Mouse (Mus musculus): ENCODE results near the gene Upk1a. TPM values are rescaled to one million over a fixed set of nuclear protein-coding genes. Genes with fewer than 3 reads are reported as not detected.

Gene Upk1a
- polyA plus RNA-seq, 1 experiment, result 2.7 TPM

DNA sequence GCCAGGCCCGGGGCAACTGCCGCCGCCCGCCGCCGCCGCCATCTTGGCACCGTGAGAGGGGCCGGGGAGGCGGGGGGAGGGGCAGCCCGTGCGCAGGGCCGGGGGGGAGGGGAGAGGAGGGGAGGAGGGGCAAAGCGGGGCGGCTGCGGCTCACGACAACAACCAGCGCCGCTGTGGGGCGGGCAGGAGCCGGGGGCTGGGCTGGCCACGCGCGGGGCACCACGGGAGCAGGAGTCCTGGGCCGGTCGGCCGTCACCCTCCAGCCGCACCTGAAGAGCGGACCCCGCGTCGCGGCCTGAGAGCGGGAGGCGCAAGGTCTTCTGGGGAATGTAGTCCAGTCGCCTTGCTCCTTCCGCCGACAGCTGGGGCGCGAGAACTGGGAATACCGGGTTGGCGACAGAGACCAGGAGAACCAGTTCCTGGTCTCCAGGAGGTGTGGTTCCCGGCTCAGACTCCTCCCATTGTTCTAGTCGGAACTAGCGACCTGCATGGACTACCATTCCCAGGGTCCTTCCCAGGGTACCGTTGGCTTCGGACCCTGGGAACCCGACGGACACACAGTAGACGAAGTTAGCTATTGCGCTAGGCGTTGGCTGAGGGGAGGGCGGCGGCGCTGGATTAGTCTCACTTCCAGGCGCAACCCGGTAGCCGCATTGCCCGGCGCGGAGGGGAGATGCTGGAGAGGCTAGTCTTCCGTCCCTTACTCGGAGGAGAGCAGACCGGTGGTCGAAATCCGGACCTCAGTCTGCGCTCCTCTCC, 23.8 kb downstream of the Upk1a start, which contains the start of gene Kmt2b:
Gene Kmt2b (minus strand): TSS at position 51 of the 759 bp plus-strand sequence.
- TF ChIP-seq CTCF (IDR thresholded peaks at IDR 0.05; ENCODE audit: borderline replicate concordance, extremely low read depth, insufficient read depth, insufficient read length) (no peak), POLR2A (IDR thresholded peaks at IDR 0.05; ENCODE audit: borderline replicate concordance, extremely low read depth, insufficient read depth, insufficient read length, poor library complexity, severe bottlenecking) (0 out of 2 replicates have a peak, but pooled peaks have one; percentile 50)
- peak; percentile 99 for DNase-seq (ENCODE audit: low read depth)

DNA sequence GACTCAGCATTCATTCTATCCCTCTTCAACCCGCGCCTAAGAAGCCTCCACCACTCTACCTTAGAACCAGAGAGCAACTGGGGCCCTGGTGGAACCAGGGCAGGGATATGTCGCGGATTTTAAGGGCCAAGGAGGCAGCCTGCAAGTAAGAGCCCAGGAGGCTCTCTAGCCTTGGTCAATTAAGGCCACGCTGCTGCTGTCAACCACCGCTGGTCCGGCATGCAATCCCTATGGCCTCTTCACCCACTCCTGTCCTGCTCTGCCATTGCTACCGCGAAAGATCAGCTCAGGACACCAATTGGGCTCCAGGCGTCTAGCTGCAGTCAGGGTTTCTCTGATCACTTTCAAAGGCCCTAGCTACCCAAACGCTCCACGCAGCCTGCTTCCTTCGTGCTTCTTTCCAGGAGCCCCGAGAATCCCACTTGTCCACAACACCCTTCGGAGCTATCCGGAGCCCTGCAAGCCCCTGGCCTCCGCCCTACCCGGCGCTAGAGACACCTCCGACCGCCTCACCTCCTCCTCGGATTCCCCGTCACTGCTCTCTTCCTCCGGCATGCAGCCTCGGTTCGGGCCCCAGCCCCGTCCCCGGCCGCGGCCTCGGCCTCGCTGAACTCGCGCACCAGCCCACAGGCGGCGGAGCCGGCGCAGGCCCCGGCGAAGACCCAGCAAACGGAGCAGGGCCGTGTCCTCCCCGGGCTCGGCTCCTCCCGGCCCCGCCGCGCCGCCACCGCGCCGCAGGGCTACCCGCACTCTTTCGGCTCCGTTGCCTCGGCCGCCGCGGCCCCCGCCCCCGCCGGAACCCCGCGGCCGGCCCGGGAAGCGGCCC, 24.6 kb downstream of the Upk1a start:
- TF ChIP-seq POLR2A (IDR thresholded peaks at IDR 0.05; ENCODE audit: borderline replicate concordance, extremely low read depth, insufficient read depth, insufficient read length, poor library complexity, severe bottlenecking) (no peak), CTCF (IDR thresholded peaks at IDR 0.05; ENCODE audit: borderline replicate concordance, extremely low read depth, insufficient read depth, insufficient read length) (no peak)
- peak; percentile 43 for DNase-seq (ENCODE audit: low read depth)

DNA sequence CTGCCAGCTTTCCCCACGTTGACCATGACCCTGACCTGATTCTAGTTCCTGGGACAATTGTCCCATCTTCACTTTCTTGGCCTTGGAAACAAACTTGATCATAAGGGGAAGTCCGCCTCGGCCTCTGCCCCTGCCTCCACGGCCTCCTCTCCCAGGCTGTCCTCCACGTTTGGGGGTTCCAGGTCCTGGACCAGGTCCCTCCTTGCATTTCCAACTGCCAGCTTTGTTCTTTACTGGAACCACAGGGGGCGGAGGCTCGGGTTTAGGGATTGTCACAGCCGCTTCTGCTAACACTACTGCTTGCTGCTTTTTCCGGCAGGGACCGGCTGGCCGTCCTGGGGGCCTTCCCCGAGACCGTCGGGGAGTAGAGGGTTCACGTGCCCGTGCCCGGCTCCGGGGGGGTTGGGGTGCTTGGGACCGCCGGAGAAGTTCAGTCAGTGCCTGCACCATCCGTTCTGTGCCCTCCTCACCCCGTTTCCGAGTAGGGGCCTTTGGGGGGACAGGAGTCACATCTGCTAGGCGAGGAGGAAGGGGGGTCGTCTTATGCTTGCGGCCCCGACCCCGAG, 26.1 kb downstream of the Upk1a start:
- TF ChIP-seq CTCF (IDR thresholded peaks at IDR 0.05; ENCODE audit: borderline replicate concordance, extremely low read depth, insufficient read depth, insufficient read length), result no peak
- no peak for DNase-seq (ENCODE audit: low read depth)

DNA sequence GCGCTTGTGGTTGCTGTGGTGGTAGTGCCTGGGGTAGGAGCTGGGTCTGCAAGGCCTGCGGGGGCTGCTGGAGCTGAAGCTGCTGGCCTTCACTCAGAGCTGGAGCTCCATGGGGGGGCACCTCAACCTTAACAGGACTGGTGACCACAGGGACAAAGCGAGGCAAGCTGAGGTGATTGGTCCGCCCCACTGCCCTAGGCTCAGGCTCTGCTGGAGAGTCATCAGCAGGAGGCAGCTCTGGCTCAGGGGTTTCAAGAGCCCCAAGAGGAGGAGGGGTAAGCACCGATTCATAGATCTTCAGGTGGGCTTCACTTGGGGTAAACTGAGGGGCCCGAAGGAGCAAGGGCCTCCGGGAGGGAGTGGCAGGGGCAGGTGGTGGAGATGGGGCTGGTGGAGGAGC, 27.5 kb downstream of the Upk1a start:
- DNase-seq (ENCODE audit: low read depth), result no peak
- TF ChIP-seq POLR2A (IDR thresholded peaks at IDR 0.05; ENCODE audit: borderline replicate concordance, extremely low read depth, insufficient read depth, insufficient read length, poor library complexity, severe bottlenecking) (no peak), CTCF (IDR thresholded peaks at IDR 0.05; ENCODE audit: borderline replicate concordance, extremely low read depth, insufficient read depth, insufficient read length) (no peak)

DNA sequence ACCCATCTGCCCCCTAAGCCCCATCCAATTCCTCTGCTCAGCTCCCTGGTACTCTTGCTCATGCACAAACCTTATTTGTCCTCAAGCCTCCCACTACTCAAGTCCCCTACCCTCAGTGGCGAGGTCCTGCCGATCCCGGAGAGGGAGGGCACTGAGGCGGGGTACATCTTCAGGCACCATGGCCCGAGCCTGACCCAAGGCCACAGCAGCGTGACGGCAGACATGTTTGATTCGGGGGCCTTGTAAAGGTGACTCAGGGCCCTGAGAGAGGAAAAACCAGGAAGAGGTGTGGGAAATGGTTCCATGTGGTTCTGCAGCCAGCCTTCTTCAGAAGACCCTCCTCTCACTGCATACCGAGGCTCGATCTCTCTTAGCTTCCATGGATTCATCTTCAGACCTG, 28.3 kb downstream of the Upk1a start:
- DNase-seq (ENCODE audit: low read depth), result no peak

DNA sequence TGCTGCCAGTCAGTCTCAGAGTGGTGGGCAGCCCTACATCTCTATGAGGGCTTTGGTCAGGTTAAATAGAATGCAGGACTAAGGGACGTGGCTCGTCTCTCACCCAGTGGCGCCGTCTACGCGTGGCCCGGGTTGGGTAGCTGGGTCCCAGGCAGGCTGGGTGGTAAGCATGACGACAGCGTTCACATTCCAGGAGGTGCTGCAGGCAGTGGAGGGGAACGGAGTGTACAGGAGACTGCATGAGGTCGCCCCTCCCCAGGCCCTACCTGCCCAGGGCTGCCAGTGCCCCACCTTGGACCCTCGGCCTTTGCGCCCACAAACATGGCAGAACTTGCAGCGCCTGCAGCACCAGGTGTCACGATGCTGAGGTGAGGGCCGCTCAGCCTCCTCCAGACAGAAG, 31.1 kb downstream of the Upk1a start:
- TF ChIP-seq CTCF (IDR thresholded peaks at IDR 0.05; ENCODE audit: borderline replicate concordance, extremely low read depth, insufficient read depth, insufficient read length), result no peak
- TF ChIP-seq POLR2A (IDR thresholded peaks at IDR 0.05; ENCODE audit: borderline replicate concordance, extremely low read depth, insufficient read depth, insufficient read length, poor library complexity, severe bottlenecking), result no peak
- no peak for DNase-seq (ENCODE audit: low read depth)

More for the DNA sequence above, 28.3 kb downstream of the Upk1a start:
- TF ChIP-seq POLR2A (IDR thresholded peaks at IDR 0.05; ENCODE audit: borderline replicate concordance, extremely low read depth, insufficient read depth, insufficient read length, poor library complexity, severe bottlenecking) (no peak), CTCF (IDR thresholded peaks at IDR 0.05; ENCODE audit: borderline replicate concordance, extremely low read depth, insufficient read depth, insufficient read length) (no peak)

DNA sequence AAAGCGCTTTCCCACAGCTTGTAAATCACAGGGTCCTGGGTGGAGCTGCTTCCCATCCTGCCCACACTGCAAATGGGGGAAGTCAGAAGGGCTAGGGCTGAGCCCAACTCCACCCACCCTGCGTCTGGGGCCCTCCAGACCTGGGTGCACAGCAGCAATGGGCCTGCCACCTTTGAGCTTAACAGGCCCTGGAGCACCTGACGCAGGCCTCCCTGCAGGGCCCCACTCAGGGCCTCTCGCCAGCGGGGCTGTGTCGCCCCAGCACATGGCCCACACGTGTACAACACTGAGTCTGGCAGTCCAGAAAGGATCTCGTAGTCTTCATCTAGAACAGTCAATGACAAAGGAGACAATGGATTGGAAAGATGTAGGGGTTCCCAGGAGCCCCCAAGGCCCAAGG, 32.7 kb downstream of the Upk1a start:
- no peak for DNase-seq (ENCODE audit: low read depth)
- TF ChIP-seq POLR2A (IDR thresholded peaks at IDR 0.05; ENCODE audit: borderline replicate concordance, extremely low read depth, insufficient read depth, insufficient read length, poor library complexity, severe bottlenecking) (no peak), CTCF (IDR thresholded peaks at IDR 0.05; ENCODE audit: borderline replicate concordance, extremely low read depth, insufficient read depth, insufficient read length) (no peak)

DNA sequence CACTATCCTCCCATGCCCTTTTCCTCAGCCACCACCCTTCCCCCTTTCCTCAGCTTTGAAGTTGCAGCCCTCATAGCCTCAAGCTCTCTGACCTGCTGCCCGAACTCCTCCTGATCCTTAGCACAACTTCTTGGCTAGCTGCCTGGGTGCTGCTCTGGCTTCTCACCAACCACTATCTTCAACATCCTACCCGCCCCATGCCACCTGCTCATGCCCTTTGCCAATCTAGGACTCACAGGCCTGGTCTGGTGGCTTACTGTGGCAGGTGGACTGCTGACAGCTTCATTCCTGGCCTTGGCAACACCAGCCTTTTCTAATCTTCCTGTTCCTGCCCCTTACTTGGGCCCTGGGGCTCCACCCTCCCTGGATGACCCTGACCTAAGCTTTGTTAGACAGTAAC, 39.7 kb downstream of the Upk1a start:
- TF ChIP-seq CTCF (IDR thresholded peaks at IDR 0.05; ENCODE audit: borderline replicate concordance, extremely low read depth, insufficient read depth, insufficient read length), result no peak
- TF ChIP-seq POLR2A (IDR thresholded peaks at IDR 0.05; ENCODE audit: borderline replicate concordance, extremely low read depth, insufficient read depth, insufficient read length, poor library complexity, severe bottlenecking), result no peak
- no peak for DNase-seq (ENCODE audit: low read depth)

DNA sequence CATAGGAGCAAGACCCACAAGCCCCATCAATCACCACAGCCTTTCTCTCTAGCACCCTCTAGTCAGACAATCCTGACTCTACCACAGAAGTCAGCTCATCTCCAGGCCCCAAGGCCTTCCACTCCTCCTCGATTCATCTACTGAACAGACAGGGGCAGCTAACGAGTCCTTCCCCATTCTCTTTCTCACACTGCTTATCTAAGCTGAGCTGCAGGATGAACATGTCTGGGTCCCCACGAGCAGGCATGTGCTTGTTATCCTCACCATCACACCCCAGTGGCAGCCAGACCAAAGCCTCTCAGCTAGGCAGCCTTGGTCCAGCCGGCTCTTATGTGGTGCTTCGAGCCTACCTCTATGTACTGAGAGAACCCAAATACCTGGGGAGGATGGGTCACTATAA, 40.3 kb downstream of the Upk1a start:
- no peak for DNase-seq (ENCODE audit: low read depth)
- TF ChIP-seq CTCF (IDR thresholded peaks at IDR 0.05; ENCODE audit: borderline replicate concordance, extremely low read depth, insufficient read depth, insufficient read length), result no peak
- no peak for TF ChIP-seq POLR2A (IDR thresholded peaks at IDR 0.05; ENCODE audit: borderline replicate concordance, extremely low read depth, insufficient read depth, insufficient read length, poor library complexity, severe bottlenecking)

DNA sequence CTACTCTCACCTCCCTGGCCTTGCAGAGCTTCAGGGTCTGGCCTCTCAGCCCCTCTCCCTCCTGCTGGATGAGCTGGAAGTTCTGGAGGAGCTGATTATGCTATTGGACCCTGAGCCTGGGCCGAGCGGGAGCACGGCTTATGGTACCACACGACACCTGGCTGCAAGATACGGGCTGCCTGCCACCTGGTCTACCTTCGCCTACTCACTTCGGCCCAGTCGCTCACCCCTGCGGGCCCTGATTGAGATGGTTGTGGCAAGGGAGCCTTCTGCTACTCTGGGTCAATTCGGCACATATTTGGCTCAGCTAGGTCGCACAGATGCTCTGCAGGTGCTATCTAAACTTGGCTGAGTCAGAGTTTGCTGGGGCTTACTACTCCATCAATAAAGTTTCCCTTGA, 45.1 kb downstream of the Upk1a start:
- no peak for TF ChIP-seq POLR2A (IDR thresholded peaks at IDR 0.05; ENCODE audit: borderline replicate concordance, extremely low read depth, insufficient read depth, insufficient read length, poor library complexity, severe bottlenecking)
- no peak for TF ChIP-seq CTCF (IDR thresholded peaks at IDR 0.05; ENCODE audit: borderline replicate concordance, extremely low read depth, insufficient read depth, insufficient read length)
- DNase-seq (ENCODE audit: low read depth), result no peak

DNA sequence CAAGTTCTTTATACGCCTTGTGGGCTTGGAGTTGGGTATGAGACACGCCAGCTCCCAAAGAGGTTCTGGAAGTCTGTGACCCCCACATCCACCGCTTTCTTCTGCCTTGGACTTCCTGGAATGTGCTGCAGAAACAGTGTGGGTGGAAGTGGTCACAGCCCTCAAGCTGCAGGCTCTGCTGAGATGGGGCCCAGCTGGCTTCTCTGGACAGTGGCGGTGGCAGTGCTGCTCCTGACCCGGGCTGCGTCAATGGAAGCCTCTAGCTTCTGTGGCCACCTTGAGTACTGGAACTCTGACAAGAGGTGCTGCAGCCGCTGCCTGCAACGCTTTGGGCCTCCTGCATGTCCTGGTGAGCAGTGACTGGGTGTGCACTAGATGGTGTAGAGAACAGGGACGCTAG, 46.6 kb downstream of the Upk1a start:
- no peak for TF ChIP-seq CTCF (IDR thresholded peaks at IDR 0.05; ENCODE audit: borderline replicate concordance, extremely low read depth, insufficient read depth, insufficient read length)
- no peak for TF ChIP-seq POLR2A (IDR thresholded peaks at IDR 0.05; ENCODE audit: borderline replicate concordance, extremely low read depth, insufficient read depth, insufficient read length, poor library complexity, severe bottlenecking)
- DNase-seq (ENCODE audit: low read depth), result no peak
